Mouse (Mus musculus) thymus, postnatal 10 days (tissue): ENCODE results near the gene Slc34a2.

Source experiments
- DNase-seq, 2 experiments: peaks; one replicate each; pipeline ENCODE4 v3.0.0; 2021; ENCODE audit warnings: low spot score in 2 of 2

Slc34a2 gene

DNA sequence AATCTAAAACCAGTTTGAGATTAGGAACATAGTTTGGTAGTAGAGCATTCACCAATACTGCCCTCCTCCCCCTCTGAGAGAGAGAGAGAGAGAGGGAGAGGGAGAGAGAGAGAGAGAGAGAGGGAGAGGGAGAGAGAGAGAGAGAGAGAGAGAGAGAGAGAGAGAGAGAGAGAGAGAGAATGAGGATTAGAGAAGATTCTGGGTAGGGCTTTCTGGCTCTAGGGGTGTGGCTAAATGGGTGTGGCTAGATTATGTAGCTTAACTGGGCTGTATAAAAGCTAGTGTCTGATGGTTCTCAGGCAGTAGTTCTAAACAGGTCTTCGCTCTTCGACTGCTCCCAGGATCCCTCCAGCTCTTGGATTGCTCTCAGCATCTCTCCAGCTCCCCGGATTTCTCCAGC lies at the start of gene Slc34a2:
Gene Slc34a2 (plus strand): TSS at position 301 of the 400 bp plus-strand sequence.
- no peak for DNase-seq

DNA sequence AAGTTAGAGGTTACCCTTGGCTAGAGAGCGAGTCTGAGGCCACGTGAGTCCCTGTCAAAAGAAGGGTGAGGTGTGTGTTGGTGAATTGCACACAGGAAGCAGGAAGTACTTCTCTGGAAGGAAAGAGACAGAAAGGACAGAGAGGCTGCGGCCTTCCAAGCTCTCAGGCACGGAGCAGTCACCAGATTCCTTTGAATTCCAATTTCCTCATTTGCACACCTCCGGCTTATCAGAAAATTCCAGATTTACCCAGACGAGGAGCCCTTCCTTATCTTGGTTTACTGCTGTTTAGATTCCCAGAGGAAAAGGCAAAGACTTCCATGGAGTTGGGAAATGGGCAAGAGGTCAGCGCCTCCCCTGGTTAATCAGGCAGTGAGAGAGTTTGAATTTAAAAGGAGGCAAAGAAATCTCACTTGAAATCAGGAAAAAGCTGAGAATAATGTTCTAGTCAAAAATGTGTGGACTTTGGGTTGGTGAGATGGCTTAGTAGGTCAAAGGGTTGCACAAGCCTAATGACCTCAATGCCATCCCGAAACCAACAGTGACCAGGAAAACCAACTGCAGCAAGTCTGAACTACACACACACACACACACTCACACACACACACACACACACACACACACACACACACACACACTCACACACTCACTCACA lies 47.1 kb upstream of the Slc34a2 start:
- DNase-seq = no peak

DNA sequence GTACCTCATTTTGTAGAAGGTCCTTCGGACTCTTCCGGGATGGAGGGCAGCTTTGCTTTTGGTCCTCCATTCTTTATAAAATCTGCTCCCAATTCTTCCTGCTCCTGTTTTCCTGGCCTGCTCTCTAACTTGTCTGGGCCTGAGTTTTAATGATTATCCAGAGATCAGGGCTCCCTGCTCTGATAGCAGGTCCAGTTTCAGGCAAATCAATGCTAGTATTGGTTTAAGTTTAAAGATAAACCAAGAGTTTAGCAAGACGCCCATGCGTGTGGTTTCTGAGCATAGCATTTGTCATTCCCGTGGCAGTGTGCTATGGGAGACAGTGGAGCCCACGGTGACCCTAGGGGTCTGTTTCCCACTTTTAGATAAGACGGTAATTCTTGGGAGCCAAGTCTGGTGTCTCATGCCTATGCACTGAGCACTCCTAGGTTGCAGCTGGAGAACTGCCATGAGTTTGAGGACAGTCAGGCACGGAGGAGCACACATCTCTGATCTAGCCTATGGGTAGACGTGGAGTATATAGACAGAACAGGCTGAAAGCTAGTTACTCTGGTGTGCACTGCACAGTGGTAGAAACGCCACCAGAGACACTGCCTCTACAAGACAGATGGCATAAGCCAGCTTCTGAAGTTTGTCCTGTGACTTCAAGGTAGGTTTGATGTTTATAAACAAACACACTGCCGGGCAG lies 45.5 kb upstream of the Slc34a2 start:
- no peak for DNase-seq

- DNase-seq = no peak
Observed at GRCm38 (mm10) chr5:52993490-52994282, 44.2 kb upstream of the Slc34a2 start.

DNA sequence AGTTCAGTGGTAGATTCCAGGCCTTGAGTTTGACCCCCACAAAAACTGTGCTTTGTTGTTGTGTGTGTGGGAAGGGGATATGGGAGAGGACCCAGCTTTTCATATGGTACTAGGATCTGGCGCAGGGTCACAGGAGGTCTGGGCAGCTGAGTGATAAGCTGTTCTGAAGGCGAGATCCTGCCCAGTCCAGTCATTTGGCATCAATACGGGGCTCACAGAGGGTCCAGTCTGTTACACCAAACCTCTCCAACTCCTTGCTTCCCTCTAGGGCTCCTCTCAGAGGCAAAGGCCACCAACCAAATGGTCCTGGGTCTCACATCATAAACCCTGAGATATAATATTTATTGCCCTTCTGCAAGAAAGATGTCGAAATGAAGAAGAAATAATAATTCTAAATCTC lies 42.4 kb upstream of the Slc34a2 start:
- DNase-seq = no peak

GRCm38 (mm10) chr5:52996145-52996544 lies 41.7 kb upstream of the Slc34a2 start:
- no peak for DNase-seq

- DNase-seq = no peak
Observed at GRCm38 (mm10) chr5:52996601-52997000, 41.3 kb upstream of the Slc34a2 start.

- DNase-seq = no peak
Observed at GRCm38 (mm10) chr5:52997032-52997431, 40.8 kb upstream of the Slc34a2 start.

- no peak for DNase-seq
Observed at GRCm38 (mm10) chr5:52998097-52998760, 39.7 kb upstream of the Slc34a2 start.

- no peak for DNase-seq
Observed at GRCm38 (mm10) chr5:53000169-53000872, 37.6 kb upstream of the Slc34a2 start.

DNA sequence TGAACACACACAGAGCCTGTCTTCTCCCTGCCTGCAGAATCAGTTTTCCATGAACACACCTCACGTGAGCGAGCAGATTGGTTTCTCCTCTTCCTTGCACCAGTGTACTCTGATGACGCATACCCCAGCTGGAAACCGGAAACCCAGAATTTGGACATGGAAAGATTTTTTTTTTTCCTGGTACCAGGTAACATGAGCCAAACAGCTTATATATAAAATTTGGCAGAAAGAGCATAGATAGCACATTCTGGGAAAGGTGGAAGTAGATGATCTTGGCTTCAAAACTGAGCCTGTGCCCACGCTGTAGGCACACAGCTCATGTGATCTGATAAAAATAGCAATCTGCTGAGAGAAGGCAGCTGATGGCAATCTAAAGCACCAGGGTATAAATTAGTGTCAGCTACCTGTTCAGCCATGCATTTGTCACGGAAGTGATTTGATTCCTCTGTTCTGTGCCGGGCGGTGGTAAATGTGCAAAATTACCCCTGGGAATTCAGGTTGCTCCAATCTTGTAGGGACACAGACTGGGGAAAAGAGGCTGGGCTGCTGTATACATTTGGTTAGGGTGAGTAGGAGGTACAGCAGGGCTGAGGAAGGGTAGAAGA lies 35.2 kb upstream of the Slc34a2 start:
- DNase-seq = no peak

DNA sequence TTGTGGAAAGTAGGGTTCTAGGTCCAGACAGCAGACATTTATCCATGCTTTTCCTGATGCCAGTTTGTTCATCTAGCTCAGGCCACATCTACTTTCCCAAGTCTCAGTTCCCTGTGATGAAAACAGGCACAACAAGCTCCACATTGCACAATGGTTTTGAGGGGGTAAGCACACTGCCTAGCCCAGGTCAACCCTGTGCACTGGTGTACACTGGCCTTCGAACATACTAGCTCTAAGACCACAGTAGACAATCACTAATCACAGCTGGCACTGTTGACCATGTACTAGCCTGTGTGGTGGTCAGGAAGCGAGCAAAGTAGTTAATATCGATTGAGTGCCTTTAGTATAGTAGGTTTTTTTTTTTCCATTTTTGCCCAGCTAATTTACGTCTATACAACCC lies 34.4 kb upstream of the Slc34a2 start:
- no peak for DNase-seq

DNA sequence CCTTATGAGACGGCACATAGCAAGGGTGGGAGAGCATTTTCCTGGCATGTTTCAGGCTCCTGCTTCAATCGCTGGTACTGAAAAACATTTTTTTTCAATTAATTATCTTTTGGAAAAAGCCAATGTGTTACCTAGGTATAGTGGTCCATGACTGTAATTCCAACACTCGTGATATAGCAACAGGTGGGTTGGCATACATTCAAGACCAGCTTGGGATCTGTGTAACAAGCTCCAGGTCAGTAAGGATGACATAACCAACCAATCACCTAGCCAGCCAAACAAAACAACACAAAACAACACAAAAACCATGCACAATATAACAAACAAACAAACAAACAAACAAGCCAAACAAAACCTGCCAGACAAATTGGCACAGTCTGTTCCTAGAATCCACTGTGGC lies 33.9 kb upstream of the Slc34a2 start:
- no peak for DNase-seq

DNA sequence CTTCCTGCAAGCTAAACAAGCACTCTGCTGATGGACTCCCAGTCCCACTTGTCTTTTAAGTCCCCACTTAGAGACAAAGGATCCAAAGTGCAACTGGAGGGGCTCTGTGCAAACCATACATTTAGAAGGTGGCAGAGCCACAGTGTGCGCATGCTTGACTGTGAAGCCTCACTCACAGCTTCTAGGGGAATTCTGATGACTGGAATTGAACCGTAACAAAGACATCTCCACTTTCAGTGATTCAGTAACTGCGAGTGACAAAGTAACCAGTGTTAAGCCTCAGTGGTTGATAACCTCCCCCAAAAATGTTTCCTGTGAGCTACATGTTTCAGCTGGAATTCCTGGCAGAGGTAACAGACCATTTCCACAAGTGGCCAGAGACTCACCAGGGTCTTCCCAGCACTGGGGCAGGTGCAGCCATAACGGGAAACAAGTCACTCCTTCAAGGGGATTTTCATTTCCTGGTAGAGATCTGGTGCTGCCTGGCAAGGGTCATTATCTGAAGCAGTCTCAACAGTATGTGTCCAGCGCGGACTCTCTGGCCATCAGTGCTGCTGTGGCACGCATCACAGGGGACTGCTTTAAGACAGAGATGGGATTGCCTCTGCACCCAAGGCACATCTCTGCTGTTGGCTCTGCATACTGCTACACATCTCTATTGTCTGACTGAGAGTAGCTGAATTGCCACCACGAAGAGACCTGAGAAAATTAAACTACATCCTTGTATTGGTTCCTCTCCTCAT lies 28.7 kb upstream of the Slc34a2 start:
- no peak for DNase-seq

DNA sequence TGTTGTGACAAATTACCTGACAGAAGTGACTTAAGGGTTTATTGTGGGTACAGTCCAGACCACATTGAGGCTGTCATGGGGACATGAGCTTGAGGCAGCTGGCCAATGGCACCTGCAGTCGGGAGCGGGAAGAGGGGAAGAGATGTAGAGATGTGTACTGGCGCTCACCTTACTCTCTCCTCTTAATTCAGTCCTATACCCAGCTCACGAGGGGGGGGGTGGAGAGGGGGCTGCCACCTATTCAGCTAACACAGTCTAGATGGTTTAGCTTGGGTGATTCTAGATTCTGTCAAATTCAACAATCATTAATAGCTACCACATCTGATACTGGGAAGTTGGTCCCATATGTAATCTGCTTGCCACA lies 28.1 kb upstream of the Slc34a2 start:
- DNase-seq = no peak

DNA sequence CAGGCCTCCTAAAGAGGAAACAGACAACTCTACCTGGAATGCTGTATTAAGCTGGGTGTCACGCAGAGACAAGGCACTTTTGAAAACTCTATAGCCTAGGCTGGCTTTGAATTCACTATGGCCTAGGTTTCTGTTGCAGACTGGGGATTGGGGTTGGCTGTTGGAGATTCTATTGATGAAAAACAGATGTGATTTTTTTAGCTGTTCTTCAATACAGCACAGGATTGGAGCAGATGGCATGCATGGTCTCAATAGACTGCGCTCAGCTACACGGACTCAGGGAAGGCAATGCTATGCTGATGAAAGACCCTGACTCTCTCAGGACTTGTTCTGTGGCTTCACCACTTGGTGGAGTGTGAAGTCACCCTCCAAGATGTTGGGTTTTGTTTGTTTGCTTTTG lies 26.6 kb upstream of the Slc34a2 start:
- no peak for DNase-seq

DNA sequence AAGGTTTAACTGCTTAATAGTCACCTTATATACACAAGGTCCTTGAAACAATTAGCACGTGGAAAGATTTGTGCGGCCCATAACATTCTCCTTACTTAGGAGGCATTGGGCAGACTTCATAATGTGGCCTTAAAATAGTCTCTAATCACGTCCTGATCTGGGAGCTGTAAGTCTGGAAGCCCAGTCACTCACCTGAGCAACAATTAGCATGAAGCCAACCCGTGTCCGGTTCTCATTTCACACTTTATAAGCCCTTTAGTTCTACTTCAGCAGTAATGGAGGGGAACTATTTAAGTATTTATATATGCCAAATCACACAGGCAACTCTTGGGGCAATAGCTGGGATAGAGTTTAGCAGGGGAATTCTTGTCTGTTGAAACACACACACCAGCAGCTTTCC lies 21.3 kb upstream of the Slc34a2 start:
- DNase-seq = no peak

- no peak for DNase-seq
Observed at GRCm38 (mm10) chr5:53018316-53018715, 19.6 kb upstream of the Slc34a2 start.

DNA sequence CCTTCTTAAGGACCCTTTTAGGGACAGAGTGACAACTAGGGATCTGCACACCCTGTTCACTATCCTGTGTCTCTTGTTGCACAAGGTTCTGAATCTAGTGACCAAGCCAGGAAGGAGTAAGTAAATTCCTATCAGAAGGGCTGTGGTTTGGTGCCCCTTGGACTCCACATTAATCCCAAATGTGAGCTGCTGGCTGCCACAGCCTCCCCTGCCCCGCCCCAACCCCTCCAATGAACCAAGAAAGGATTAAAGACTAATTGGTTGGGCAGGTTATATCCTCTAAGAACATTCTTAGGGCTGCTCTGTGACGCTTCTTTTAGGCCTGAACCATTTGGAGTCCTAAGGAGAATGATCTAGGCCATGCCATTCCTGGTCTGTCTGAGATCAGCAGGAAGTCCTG lies 14.4 kb upstream of the Slc34a2 start:
- no peak for DNase-seq

DNA sequence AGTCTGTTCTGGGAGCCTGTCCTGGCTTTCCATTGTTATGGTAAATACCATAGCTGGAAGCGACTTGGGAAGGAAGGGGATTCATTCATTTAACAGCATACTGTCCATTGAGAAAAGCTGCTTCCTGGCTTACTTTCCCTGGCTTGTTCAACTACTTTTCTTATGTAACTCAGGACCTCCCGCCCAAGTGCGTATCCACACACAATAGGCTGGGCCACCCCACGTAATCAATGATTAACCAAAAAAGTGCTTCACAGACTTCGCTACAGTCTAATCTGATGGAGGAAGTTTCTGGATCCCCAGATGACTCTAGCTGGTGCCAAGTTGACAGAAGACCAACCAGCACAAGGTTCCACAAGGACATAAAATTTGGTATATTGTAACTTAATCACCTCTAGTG lies 14.0 kb upstream of the Slc34a2 start:
- no peak for DNase-seq
